Mouse (Mus musculus) olfactory bulb, adult 2 months (tissue): ENCODE data around the gene Bmp5.

Source experiments
- CTCF ChIP-seq: fragments of 200-500 bp; IDR thresholded peaks from 2 replicates; pipeline ENCODE4 v1.5.1; 2012; ENCODE audit warnings: low read depth, mild to moderate bottlenecking, low read length, moderate library complexity; ENCODE audit not compliant: insufficient read depth
- POLR2A ChIP-seq: fragments of 200-500 bp; IDR thresholded peaks from 2 replicates; pipeline ENCODE4 v1.6.1; 2012; ENCODE audit warnings: mild to moderate bottlenecking, low read depth, low read length, moderate library complexity; ENCODE audit not compliant: insufficient read depth

DNA sequence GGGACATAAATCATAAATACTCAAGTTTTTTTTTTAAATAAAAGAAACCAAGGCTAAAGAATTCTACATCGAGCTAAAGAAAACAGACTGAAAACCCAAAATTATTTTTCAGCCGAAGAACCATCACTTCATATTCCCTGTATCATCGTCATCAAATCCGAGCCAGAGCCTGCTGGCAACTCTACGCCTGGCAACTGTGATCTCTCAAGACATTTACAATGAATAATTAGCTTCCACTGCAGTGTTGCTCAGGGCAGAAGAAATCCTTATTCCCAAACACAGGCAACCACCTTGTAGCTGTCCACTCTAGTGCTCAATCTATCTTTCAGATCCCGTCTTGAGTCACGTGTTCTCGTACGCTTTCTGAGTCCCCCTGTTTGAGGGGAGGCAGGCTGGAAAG lies 126.1 kb downstream of the Bmp5 start:
- TF ChIP-seq POLR2A (no peak), CTCF (no peak)
